Mouse (Mus musculus): ENCODE data around the gene Hnrnpll. TPM values are rescaled to one million over a fixed set of nuclear protein-coding genes. Genes with fewer than 3 reads are reported as not detected.
A peak's percentile ranks its signal among the peaks of the same experiment; 100 is the strongest.

Gene Hnrnpll
- polyA plus RNA-seq (2015; fragmentation: Nextera tagmentation; extraction: Ambion mirVana), result 55.8 and 56.0 TPM in 2 replicates

DNA sequence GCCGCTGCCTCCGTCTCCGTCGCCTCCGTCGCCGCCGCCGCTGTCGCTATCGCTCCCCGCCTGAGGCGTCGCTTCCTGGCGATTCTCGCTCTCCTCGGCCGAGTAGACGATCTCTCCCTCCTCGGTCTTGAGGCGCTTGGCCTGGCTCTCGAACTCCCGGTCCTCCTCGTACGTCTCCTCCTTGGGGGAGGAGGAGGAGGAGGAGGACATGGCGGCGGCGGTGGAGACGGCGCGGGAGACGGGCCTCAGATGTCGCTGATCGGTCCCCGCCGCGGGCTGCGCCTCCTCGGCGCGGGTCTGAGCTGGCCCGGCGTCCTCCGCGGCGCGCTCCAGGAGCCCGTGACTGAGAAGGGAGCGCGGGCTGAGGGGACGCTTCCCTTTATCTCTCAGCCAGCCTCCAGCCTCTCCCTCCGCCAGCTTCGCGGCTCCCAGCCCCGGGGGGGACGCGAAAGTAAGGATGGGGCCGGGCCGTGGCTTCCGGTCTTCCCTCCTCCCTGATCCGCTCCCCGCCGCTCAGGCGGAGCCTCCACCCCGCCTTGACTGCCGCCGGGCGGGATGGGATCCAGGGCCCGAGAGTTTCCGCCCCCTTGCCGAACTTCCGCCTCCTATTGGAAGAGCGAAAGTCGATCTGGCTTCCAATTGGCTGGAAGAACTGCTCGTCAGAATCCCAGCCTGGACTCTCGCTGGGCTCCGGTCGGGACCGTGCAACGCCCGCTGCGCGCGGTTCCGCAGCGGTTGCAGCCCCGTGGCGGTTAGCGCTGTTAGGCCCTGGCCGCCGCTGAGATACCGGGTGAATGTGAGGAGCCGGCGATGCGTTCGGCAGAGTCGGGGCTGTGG, at the start of gene Hnrnpll:
Gene Hnrnpll, minus strand, starts transcription at position 552 of the 837 bp plus-strand sequence.
- no peaks in the 10 kb centered on the region for H3K27me3 ChIP-seq (replicated peaks)
- peak within 1 kb of the TSS; percentile 80 for H3K4me2 ChIP-seq
- peaks cover 38% of the 10 kb centered on the region for H3K4me1 ChIP-seq
- peak; percentile 98 for ATAC-seq (ENCODE audit: low FRiP score)
- H3K36me3 ChIP-seq, result no peaks in the 10 kb centered on the region
- H3K9ac ChIP-seq (replicated peaks), result peak within 1 kb of the TSS; percentile 99
- no peaks in the 10 kb centered on the region for H3K9me3 ChIP-seq (replicated peaks)
- peak within 1 kb of the TSS; percentile 100 for H3K27ac ChIP-seq (replicated peaks)
- under 1% methylated on average over 92 of the region's 97 CpGs for WGBS
- H3K4me3 ChIP-seq (replicated peaks), result peak within 1 kb of the TSS; percentile 93

DNA sequence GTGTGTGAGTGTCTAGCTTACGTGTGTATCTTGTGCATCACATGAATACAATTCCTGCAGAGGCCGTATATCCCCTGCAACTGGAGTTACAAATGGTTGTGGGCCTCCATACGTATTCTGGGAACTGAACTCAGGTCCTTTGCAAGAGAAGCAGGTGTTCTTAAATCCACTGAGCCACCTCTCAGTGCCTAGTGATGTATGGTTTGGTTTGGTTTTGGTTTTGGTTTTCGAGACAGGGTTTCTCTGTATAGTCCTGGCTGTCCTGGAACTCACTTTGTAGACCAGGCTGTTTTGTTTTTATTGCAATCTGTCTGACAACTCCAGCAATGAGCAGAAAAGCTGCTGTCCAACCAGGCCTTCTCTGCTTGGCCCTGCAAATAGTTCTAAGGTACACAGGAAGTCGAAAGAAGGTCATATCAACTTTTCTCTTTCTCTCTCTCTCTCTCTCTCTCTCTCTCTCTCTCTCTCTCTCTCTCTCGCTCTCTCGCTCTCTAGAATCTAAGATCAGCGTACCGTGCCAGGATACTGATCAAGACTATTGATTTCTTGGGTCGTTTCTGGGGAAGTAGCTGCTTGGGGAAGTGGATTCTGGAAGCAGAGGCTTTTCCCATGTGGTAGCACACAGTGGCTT, 43.3 kb upstream of the Hnrnpll start:
- Histone ChIP-seq H3K9me3 (replicated peaks) (no peaks in the 10 kb centered on the region), H3K36me3 (no peaks in the 10 kb centered on the region), H3K27ac (replicated peaks) (no peak overlapping the region), H3K4me1 (no peaks in the 10 kb centered on the region), H3K4me2 (no peak overlapping the region), H3K9ac (replicated peaks) (no peak overlapping the region), H3K27me3 (replicated peaks) (no peaks in the 10 kb centered on the region), H3K4me3 (replicated peaks) (no peak overlapping the region)
- 82% methylated on average over 10 of the region's 10 CpGs for WGBS
- ATAC-seq (ENCODE audit: low FRiP score), result no peak

DNA sequence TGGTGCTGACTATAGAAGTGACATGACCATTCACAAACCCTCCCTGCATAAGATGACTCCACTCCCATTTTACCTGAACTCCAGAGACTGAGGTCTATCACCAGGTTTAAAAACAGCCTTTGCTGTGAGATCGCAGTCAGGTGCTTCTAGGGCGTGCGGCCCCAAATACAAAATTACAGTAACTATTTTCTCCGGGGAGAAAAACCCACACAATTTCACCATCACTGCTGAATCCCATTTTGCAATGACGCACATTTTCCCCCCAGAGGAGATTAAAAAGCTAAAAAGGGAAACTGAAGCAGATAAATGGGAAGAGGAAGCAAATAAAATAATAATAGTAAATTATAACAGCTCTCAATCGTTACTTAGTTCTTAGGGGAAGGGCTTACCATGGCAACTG, 37.7 kb upstream of the Hnrnpll start:
- Histone ChIP-seq H3K36me3 (no peaks in the 10 kb centered on the region), H3K9ac (replicated peaks) (no peak overlapping the region), H3K4me3 (replicated peaks) (no peak overlapping the region), H3K4me1 (peaks cover 15% of the 10 kb centered on the region), H3K9me3 (replicated peaks) (no peaks in the 10 kb centered on the region), H3K27ac (replicated peaks) (no peak overlapping the region), H3K4me2 (no peak overlapping the region), H3K27me3 (replicated peaks) (no peaks in the 10 kb centered on the region)
- ATAC-seq (ENCODE audit: low FRiP score), result no peak
- WGBS, result 73% methylated on average over 6 of the region's 6 CpGs

DNA sequence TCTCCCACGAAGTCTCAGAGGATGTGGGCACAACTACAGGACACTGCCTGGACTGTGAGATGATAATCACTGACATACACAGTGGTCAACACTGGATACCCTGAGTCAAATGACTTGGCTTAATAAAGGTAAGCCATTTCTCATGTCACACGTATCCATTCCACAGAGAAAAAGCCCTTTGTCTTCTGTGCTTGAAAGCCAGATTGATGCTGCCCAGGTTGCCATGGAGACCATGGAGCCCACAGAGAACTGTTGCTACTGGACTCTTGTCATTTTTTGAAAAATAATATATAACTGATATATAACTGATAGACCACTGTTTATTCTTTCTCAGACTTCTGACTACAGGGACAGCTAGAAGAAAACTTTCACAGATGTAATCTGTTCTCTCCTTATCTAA, 35.1 kb upstream of the Hnrnpll start:
- Histone ChIP-seq H3K4me3 (replicated peaks) (no peak overlapping the region), H3K27ac (replicated peaks) (no peak overlapping the region), H3K4me2 (no peak overlapping the region), H3K36me3 (no peaks in the 10 kb centered on the region), H3K9me3 (replicated peaks) (no peaks in the 10 kb centered on the region), H3K27me3 (replicated peaks) (no peaks in the 10 kb centered on the region), H3K4me1 (peaks cover 15% of the 10 kb centered on the region), H3K9ac (replicated peaks) (no peak overlapping the region)
- WGBS, result 13% methylated on average over 2 of the region's 2 CpGs
- no peak for ATAC-seq (ENCODE audit: low FRiP score)

DNA sequence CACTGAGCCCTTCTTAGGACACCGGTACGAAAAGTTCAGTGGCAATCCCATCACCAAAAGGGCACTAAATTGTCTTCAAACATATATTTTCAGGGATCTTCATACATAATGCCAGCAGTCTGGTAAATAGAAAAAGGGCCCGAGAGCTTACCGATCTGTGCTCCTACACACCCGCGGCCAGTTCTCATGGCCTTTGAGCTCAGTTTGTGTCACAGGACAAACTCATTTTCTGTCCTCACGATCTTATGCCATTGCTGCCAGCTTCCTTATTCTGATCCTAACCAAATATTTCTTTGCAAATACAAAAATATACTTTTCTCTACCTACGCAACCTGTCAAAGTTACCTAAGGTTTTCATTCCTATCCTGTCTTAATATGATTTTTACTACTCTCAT, 34.6 kb upstream of the Hnrnpll start:
- H3K9ac ChIP-seq (replicated peaks), result no peak overlapping the region
- no peaks in the 10 kb centered on the region for H3K36me3 ChIP-seq
- no peak overlapping the region for H3K4me3 ChIP-seq (replicated peaks)
- H3K4me1 ChIP-seq, result peaks cover 15% of the 10 kb centered on the region
- no peaks in the 10 kb centered on the region for H3K9me3 ChIP-seq (replicated peaks)
- WGBS, result 87% methylated on average over 8 of the region's 8 CpGs
- no peak overlapping the region for H3K4me2 ChIP-seq
- no peak for ATAC-seq (ENCODE audit: low FRiP score)
- H3K27me3 ChIP-seq (replicated peaks), result no peaks in the 10 kb centered on the region
- H3K27ac ChIP-seq (replicated peaks), result no peak overlapping the region

DNA sequence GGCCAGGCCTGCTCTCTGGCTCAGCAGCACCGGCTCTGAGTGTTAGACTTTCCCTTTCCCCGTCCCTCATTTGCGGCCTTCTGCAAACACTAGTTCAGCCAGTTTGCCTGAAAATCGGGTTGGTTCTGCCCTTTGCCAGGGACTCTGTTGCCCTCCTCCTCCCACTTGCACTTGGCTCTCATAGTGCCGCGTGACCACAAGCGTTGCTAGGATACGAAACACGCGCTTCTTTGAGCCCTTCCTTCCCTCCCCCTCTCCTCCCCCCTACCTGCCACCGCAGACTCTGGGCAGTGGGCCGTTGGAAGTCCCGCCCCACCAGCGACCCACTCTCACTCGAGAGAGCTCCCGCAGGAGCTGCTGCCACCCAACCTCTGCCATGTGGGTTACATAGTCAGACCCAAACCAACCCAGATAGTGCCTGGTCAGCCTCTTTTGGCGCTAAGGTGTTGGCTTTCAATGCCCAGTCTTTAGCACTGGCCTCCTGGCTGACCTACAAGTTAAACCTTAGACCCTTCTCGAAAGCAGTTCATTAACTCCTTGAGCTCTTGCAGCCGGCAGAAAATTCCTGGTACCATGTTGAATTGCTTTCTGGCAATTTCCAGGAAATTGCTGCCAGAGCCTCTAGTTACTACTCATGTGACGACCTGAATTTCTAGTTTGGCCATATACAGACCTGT, 34.0 kb upstream of the Hnrnpll start:
- Histone ChIP-seq H3K36me3 (no peaks in the 10 kb centered on the region), H3K4me1 (peaks cover 15% of the 10 kb centered on the region), H3K4me3 (replicated peaks) (peak overlapping the region; percentile 19), H3K4me2 (peak overlapping the region; percentile 53), H3K9me3 (replicated peaks) (no peaks in the 10 kb centered on the region), H3K9ac (replicated peaks) (no peak overlapping the region), H3K27ac (replicated peaks) (peak overlapping the region; percentile 48; the same call in 1 of the 2 replicates), H3K27me3 (replicated peaks) (no peaks in the 10 kb centered on the region)
- peak; percentile 86 for ATAC-seq (ENCODE audit: low FRiP score)
- 13% methylated on average over 20 of the region's 20 CpGs for WGBS

DNA sequence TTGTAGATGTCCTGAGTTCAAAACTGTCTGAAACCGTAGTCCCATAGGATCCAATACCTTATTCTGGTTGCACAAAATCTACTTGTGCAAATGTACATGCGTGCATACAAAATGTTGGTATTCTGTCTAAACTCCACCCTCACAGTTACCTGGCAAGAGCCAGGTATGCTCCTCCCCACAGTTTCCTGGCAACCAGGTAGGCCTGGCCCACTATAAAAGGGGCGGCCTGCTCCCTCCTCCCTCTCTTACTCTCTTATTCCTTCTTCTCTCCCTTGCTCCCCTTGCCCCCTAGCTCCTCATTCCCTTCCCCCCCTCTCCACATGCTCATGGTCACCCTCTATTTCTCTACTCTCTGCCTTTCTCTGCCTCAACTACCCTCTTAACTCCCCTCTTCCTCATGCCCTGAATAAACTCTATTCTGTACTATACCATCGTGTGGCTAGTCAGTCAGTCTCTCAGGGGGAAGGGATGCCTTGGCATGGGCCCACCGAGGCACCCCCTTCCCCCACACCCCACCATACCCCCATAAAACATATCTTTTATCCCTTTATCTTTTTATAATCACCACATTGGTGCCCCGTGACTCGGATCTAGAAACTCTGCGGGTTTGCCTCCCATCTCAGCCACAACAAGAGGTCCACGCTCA, 33.2 kb upstream of the Hnrnpll start:
- no peaks in the 10 kb centered on the region for H3K27me3 ChIP-seq (replicated peaks)
- H3K36me3 ChIP-seq, result no peaks in the 10 kb centered on the region
- H3K9me3 ChIP-seq (replicated peaks), result no peaks in the 10 kb centered on the region
- H3K9ac ChIP-seq (replicated peaks), result no peak overlapping the region
- H3K4me2 ChIP-seq, result peak overlapping the region; percentile 53
- H3K4me1 ChIP-seq, result peaks cover 15% of the 10 kb centered on the region
- no peak overlapping the region for H3K27ac ChIP-seq (replicated peaks)
- ATAC-seq (ENCODE audit: low FRiP score), result 0 out of 2 replicates have a peak, but pooled peaks have one; percentile 38
- 82% methylated on average over 9 of the region's 9 CpGs for WGBS
- no peak overlapping the region for H3K4me3 ChIP-seq (replicated peaks)

DNA sequence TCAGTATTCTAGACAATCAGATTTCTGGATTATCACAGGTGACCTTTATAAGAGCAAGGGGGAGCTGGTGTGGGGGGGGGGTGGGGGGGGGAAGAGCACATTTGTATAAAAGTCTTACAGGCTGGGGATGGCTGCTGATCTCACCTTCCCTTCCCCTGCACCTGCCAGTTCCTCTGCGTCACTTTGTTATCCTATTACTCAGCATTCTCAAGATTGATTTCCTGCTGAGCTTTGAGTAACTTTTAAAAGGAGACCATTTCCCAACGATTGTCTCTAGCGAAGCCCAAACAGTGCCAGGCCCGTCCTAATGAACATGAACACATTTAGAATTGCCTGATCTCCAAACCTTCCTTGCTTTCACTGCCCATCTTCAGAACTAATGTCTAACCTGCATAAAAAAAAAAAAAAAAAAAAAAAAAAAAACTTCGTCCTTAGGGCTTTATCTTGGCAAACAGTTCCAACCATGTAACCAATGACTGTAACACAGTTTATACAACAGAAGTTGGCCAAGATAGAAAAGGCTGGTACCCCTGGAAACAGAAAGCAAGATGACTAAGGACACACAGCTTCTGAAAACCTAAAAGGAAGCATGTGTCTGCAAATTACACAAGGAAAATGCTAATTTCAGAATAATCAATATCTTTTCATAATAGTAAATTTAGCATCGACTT, 29.9 kb upstream of the Hnrnpll start:
- Histone ChIP-seq H3K27ac (replicated peaks) (no peak overlapping the region), H3K4me3 (replicated peaks) (no peak overlapping the region)
- 51% methylated on average over 6 of the region's 6 CpGs for WGBS

DNA sequence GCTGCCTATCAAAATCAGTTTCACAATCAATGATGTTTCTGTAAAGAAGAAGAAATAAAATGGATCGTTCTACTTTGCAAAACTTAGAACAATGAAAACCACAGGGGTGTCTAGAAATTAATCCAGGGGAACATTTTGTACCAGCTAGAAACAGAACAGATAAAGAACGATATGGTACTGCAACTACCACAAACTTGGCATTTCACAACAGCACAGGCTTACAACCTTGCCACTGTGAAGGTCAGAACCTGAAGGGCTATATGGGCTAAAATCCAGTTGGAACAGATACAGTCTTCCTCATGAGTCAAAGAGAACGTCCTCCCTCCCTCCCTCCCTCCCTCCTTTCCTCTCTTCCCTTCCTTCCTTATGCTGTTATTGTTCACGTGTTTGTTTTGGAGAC, 28.4 kb upstream of the Hnrnpll start:
- H3K9ac ChIP-seq (replicated peaks), result no peak overlapping the region
- ATAC-seq (ENCODE audit: low FRiP score), result no peak
- H3K4me1 ChIP-seq, result peaks cover 4% of the 10 kb centered on the region
- no peak overlapping the region for H3K27ac ChIP-seq (replicated peaks)
- no peaks in the 10 kb centered on the region for H3K9me3 ChIP-seq (replicated peaks)
- no peaks in the 10 kb centered on the region for H3K27me3 ChIP-seq (replicated peaks)
- no peaks in the 10 kb centered on the region for H3K36me3 ChIP-seq
- WGBS, result 84% methylated on average over 4 of the region's 4 CpGs
- no peak overlapping the region for H3K4me3 ChIP-seq (replicated peaks)
- no peak overlapping the region for H3K4me2 ChIP-seq

More for the DNA sequence above, 29.9 kb upstream of the Hnrnpll start:
- H3K4me1 ChIP-seq, result peaks cover 15% of the 10 kb centered on the region
- ATAC-seq (ENCODE audit: low FRiP score), result no peak
- H3K9me3 ChIP-seq (replicated peaks), result no peaks in the 10 kb centered on the region
- no peaks in the 10 kb centered on the region for H3K36me3 ChIP-seq
- H3K9ac ChIP-seq (replicated peaks), result no peak overlapping the region
- no peaks in the 10 kb centered on the region for H3K27me3 ChIP-seq (replicated peaks)
- no peak overlapping the region for H3K4me2 ChIP-seq

DNA sequence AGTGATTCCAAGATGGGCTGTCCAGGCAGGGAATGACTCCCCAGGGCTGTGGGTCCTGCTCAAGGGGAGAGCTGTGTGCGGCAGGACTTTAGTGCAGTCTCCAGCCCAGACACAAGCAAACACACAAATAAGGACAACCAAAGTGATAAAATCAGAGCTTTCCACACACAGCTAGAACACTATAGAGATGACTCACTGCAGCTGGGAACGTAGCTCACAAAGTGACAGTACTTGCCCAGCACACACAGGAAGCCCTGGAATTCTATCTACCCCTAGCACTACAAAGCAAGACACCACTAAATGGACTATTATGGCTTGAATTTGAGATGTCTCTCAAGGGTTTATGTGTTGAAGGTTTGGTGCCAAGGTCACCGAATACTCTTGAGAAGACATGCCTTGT, 26.0 kb upstream of the Hnrnpll start:
- 90% methylated on average over 3 of the region's 3 CpGs for WGBS

DNA sequence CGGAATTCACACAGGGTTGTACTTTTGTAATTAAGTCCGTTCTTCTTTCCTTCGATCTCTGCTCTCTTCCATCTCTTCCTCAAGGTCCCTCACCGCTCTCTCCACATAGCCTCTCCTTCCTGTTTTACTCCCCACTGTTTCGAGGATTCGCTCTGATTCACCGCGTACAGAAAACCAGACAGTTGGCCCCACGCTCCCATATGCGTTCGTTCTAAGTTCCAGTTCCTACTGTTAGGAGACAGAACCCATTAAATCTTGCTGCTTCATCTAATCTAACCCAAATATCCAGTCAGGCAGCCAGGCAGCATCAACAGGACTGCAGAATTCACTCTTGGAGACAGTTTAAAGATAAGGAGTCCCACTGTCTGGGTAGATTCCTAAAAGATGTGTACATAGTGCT, 24.5 kb upstream of the Hnrnpll start:
- Histone ChIP-seq H3K4me3 (replicated peaks) (no peak overlapping the region), H3K9me3 (replicated peaks) (no peaks in the 10 kb centered on the region), H3K4me2 (no peak overlapping the region), H3K27me3 (replicated peaks) (no peaks in the 10 kb centered on the region), H3K36me3 (no peaks in the 10 kb centered on the region), H3K9ac (replicated peaks) (no peak overlapping the region), H3K27ac (replicated peaks) (no peak overlapping the region), H3K4me1 (no peaks in the 10 kb centered on the region)
- 89% methylated on average over 11 of the region's 11 CpGs for WGBS
- ATAC-seq (ENCODE audit: low FRiP score), result no peak

More for the DNA sequence above, 26.0 kb upstream of the Hnrnpll start:
- Histone ChIP-seq H3K27me3 (replicated peaks) (no peaks in the 10 kb centered on the region), H3K9me3 (replicated peaks) (no peaks in the 10 kb centered on the region), H3K27ac (replicated peaks) (no peak overlapping the region), H3K4me3 (replicated peaks) (no peak overlapping the region), H3K36me3 (no peaks in the 10 kb centered on the region), H3K4me2 (no peak overlapping the region), H3K4me1 (no peaks in the 10 kb centered on the region), H3K9ac (replicated peaks) (no peak overlapping the region)
- ATAC-seq (ENCODE audit: low FRiP score), result no peak
